Mouse (Mus musculus): ENCODE data around the gene Nnat. TPM values are rescaled to one million over a fixed set of nuclear protein-coding genes. Genes with fewer than 3 reads are reported as not detected.

Gene Nnat
- polyA plus RNA-seq, 1 experiment: 8,068 TPM

GRCm38 (mm10) chr2:157534163-157534562, 25.7 kb upstream of the Nnat start:
- TF ChIP-seq POLR2A (IDR thresholded peaks at IDR 0.05; ENCODE audit: borderline replicate concordance, extremely low read depth, insufficient read depth, insufficient read length, poor library complexity, severe bottlenecking) (no peak), CTCF (IDR thresholded peaks at IDR 0.05; ENCODE audit: borderline replicate concordance, extremely low read depth, insufficient read depth, insufficient read length) (no peak)
- no peak for DNase-seq (ENCODE audit: low read depth)

GRCm38 (mm10) chr2:157536476-157537081, 23.3 kb upstream of the Nnat start:
- TF ChIP-seq CTCF (IDR thresholded peaks at IDR 0.05; ENCODE audit: borderline replicate concordance, extremely low read depth, insufficient read depth, insufficient read length): no peak
- no peak for TF ChIP-seq POLR2A (IDR thresholded peaks at IDR 0.05; ENCODE audit: borderline replicate concordance, extremely low read depth, insufficient read depth, insufficient read length, poor library complexity, severe bottlenecking)
- DNase-seq (ENCODE audit: low read depth): no peak

- TF ChIP-seq POLR2A (IDR thresholded peaks at IDR 0.05; ENCODE audit: borderline replicate concordance, extremely low read depth, insufficient read depth, insufficient read length, poor library complexity, severe bottlenecking) (no peak), CTCF (IDR thresholded peaks at IDR 0.05; ENCODE audit: borderline replicate concordance, extremely low read depth, insufficient read depth, insufficient read length) (no peak)
- peak; percentile 91 for DNase-seq (ENCODE audit: low read depth)
Measured at GRCm38 (mm10) chr2:157537118-157537517, 22.8 kb upstream of the Nnat start.

- TF ChIP-seq POLR2A (IDR thresholded peaks at IDR 0.05; ENCODE audit: borderline replicate concordance, extremely low read depth, insufficient read depth, insufficient read length, poor library complexity, severe bottlenecking) (no peak), CTCF (IDR thresholded peaks at IDR 0.05; ENCODE audit: borderline replicate concordance, extremely low read depth, insufficient read depth, insufficient read length) (no peak)
- peak; percentile 87 for DNase-seq (ENCODE audit: low read depth)
Measured at GRCm38 (mm10) chr2:157540073-157540952, 19.6 kb upstream of the Nnat start.

GRCm38 (mm10) chr2:157540953-157541569, 18.8 kb upstream of the Nnat start:
- TF ChIP-seq POLR2A (IDR thresholded peaks at IDR 0.05; ENCODE audit: borderline replicate concordance, extremely low read depth, insufficient read depth, insufficient read length, poor library complexity, severe bottlenecking) (no peak), CTCF (IDR thresholded peaks at IDR 0.05; ENCODE audit: borderline replicate concordance, extremely low read depth, insufficient read depth, insufficient read length) (no peak)
- peak; percentile 88 for DNase-seq (ENCODE audit: low read depth)

- TF ChIP-seq CTCF (IDR thresholded peaks at IDR 0.05; ENCODE audit: borderline replicate concordance, extremely low read depth, insufficient read depth, insufficient read length): no peak
- TF ChIP-seq POLR2A (IDR thresholded peaks at IDR 0.05; ENCODE audit: borderline replicate concordance, extremely low read depth, insufficient read depth, insufficient read length, poor library complexity, severe bottlenecking): no peak
- no peak for DNase-seq (ENCODE audit: low read depth)
Measured at GRCm38 (mm10) chr2:157541631-157542030, 18.2 kb upstream of the Nnat start.

GRCm38 (mm10) chr2:157542415-157542814, 17.5 kb upstream of the Nnat start:
- TF ChIP-seq CTCF (IDR thresholded peaks at IDR 0.05; ENCODE audit: borderline replicate concordance, extremely low read depth, insufficient read depth, insufficient read length) (no peak), POLR2A (IDR thresholded peaks at IDR 0.05; ENCODE audit: borderline replicate concordance, extremely low read depth, insufficient read depth, insufficient read length, poor library complexity, severe bottlenecking) (no peak)
- DNase-seq (ENCODE audit: low read depth): no peak

GRCm38 (mm10) chr2:157544333-157544888, 15.5 kb upstream of the Nnat start:
- peak; percentile 82 for DNase-seq (ENCODE audit: low read depth)
- TF ChIP-seq CTCF (IDR thresholded peaks at IDR 0.05; ENCODE audit: borderline replicate concordance, extremely low read depth, insufficient read depth, insufficient read length) (no peak), POLR2A (IDR thresholded peaks at IDR 0.05; ENCODE audit: borderline replicate concordance, extremely low read depth, insufficient read depth, insufficient read length, poor library complexity, severe bottlenecking) (no peak)

- peak; percentile 78 for DNase-seq (ENCODE audit: low read depth)
- TF ChIP-seq POLR2A (IDR thresholded peaks at IDR 0.05; ENCODE audit: borderline replicate concordance, extremely low read depth, insufficient read depth, insufficient read length, poor library complexity, severe bottlenecking): no peak
Measured at GRCm38 (mm10) chr2:157546686-157547085, 13.2 kb upstream of the Nnat start.

- DNase-seq (ENCODE audit: low read depth): no peak
- TF ChIP-seq POLR2A (IDR thresholded peaks at IDR 0.05; ENCODE audit: borderline replicate concordance, extremely low read depth, insufficient read depth, insufficient read length, poor library complexity, severe bottlenecking) (no peak), CTCF (IDR thresholded peaks at IDR 0.05; ENCODE audit: borderline replicate concordance, extremely low read depth, insufficient read depth, insufficient read length) (no peak)
Measured at GRCm38 (mm10) chr2:157550292-157550691, 9.6 kb upstream of the Nnat start.
